Mouse (Mus musculus): Measurements from ENCODE around the gene Cacna1a. TPM values are rescaled to one million over a fixed set of nuclear protein-coding genes. Genes with fewer than 3 reads are reported as not detected.
A peak's percentile ranks its signal among the peaks of the same experiment; 100 is the strongest.
"Not testable (repeated sequence)": the region's sequence is repeated elsewhere in the genome, so short reads cannot be mapped to it uniquely, and the experiment has no call there.

The Cacna1a gene
- total RNA-seq, 2 experiments from 2014 or later = 5.2 to 8.4 TPM

GRCm38 (mm10) chr8:84593143-84593542 lies 204.9 kb downstream of the Cacna1a start:
- no peak for DNase-seq

DNA sequence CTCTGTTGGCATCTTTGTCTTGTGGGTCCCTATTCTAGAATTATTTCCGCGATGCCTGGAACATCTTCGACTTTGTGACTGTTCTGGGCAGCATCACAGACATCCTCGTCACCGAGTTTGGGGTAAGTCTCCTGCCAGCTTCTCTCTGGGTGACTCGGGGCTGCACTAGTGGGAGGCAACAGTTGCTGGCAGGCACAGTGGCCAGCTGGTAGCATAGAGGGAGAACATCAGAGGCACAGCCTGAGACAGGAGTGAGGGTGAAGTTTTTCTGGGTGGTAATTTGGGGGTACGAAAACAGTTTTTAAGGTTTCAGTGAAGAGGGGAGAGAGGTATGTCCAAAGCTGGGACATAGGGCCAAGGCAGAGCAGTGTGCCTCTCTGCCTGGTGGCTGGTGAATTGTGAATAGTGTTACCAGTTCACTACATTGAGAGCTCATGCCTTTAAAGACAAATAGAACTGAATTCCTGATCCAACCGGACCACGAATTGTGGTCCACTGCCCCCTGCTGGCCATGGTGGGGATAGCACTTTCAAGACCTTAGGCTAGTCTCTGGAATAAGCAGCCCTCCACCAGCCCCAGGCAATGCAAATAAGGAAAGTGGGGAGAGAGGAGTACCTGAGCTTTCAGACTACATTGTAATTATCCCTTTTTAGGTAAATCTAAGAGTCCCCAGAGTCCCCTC lies 206.0 kb downstream of the Cacna1a start:
- peak; percentile 92 for DNase-seq

GRCm38 (mm10) chr8:84595648-84596047 lies 207.4 kb downstream of the Cacna1a start:
- DNase-seq = peak; percentile 54

DNA sequence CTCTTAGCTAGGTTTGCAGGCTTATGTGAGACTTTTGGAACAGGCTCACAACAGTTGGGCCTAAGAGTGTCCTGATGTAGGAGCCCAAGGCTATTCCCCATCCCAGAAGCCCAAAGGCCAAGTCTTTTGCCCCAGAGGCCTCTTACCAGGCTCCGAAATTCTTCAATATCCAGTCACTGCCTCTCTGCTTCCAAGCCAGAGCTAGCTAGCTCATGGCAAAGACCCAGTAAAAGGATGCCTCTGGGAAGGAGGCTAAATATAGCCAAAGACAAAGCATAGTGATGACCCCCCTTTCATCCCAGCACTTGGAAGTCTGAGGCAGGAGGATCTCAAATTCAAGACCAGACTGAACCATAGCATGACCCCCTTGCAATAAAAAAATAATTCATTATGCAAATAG lies 211.2 kb downstream of the Cacna1a start:
- no peak for DNase-seq

GRCm38 (mm10) chr8:84600311-84600907 lies 212.2 kb downstream of the Cacna1a start:
- peak; percentile 31 for DNase-seq

DNA sequence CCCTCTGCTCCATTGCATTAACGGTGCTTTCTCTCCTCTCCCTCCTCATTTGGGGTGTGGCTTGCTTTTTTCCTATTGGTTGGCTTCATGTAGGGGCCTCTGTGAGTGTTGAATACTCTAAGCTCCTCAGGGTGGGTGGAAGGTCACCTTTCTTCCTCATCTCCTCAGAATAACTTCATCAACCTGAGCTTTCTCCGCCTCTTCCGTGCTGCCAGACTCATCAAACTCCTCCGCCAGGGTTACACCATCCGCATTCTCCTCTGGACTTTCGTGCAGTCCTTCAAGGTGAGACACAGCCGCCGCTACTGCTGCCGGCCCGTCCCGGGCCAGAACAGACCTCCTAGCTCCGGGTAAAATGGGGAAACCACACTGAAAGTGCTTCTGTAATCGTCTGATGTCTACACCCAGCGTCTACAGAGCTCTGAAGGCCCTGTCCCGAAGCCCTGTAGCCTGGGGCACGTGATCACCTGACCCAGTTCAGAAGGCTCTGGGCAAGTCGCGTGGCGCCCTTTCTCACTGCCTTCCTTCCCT lies 213.0 kb downstream of the Cacna1a start:
- DNase-seq = no peak

DNA sequence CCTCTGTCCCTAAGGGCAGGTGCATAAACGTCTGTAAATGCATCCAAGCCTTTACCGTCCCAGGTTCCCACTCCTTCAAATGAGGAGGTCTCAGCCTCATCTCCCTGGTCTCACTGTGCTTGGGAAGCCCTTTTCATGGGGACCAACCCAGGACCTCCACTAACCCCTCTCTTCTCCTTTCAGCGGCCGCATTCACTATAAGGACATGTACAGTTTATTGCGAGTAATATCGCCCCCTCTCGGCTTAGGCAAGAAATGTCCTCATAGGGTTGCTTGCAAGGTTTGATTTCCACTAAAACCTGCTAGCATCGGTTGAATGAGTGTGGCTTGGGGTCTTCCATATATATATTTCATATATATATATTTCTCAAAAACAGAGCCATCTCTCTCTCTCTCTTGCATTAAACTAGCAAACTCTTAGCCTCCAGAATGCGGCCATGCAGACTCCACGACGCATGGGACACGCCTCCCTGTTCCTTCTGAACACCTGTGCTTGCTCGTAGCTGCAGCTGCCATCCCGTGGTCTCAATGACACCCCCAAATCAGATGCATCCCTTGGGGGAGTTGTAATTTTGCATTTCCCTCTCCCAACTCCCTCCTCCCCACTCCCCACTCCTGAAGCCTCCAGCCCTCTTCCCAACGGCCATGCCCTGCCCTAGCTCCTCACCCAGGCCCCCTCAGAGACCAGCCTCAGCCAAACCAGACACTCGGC lies 226.4 kb downstream of the Cacna1a start:
- DNase-seq = no peak

DNA sequence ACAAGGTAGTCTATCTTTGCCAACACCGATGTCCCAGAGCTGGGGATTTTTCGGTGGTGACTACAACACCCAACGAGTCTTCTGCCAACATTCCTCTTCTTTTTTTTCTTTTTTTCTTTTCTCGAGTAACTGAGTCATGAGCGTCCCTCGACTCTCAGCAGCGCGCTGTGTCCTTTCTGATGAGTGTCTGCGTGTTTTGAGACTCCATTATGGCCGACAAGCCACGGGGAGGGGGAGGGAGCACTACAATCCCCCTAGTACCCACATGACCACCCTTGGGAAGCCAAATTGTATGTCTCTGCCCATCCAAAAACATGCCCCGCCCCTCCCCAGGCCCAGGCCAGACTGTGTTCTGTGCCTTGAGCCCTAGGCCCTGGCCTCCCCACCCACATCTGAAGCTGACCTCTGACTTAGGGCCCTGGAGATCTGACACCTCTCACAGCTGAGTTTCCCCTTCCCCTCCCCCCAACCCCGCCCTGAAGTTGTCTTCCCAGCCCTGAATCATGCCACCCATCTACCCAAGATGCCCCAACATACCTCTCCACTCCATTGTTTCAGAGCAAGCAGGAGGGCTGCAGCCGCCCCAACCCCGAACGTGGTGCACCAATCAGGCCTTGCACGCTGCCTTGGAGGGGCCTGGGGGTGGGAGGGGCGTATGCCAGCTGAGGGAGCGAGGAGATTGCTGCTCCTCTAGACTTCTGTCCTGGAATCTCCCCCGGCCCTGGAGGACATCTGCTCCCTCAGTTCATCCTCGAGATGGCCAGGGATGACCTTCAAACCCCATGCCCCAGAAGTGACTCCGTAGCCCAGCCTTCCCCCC lies 227.6 kb downstream of the Cacna1a start:
- DNase-seq = no peak

GRCm38 (mm10) chr8:84617005-84617404 lies 228.8 kb downstream of the Cacna1a start:
- DNase-seq = no peak

DNA sequence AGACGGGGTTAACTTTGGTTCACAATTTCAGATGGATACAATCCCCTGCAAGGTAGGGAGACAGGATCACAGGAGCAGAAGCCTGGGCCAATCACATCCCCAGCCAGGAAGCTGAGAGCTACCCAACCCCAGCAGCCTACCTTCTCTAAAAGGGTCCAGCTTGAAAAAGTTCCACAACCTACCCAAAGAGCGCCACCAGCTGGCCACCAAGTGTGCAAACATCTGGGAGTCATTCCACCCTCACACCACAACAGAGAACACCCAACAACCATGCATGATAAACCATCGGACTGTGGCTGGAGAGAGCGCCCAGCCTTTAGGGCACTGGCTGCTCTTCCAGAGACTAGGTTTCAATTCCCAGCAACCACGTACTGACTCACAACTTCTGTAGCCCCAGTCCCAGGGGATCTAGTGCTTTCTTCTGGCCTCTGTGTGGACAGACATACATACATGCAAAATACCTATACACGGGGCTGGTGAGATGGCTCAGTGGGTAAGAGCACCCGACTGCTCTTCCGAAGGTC lies 232.9 kb downstream of the Cacna1a start:
- no peak for DNase-seq

GRCm38 (mm10) chr8:84623425-84623824 lies 235.2 kb downstream of the Cacna1a start:
- not testable (repeated sequence) for DNase-seq

DNA sequence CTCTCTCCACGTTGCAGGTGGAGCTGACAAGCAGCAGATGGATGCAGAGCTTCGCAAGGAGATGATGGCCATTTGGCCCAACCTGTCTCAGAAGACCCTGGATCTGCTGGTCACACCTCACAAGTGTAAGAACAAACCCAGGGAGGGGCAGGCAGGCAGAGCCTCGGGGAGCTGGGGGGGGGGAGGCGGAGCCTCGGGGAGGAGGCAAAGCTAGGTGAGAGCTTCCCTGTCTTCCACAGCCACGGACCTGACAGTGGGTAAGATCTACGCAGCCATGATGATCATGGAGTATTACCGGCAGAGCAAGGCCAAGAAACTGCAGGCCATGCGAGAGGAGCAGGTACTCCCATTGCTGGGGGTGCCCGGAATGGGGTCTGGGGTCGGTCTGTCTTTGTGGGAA lies 241.3 kb downstream of the Cacna1a start:
- no peak for DNase-seq

DNA sequence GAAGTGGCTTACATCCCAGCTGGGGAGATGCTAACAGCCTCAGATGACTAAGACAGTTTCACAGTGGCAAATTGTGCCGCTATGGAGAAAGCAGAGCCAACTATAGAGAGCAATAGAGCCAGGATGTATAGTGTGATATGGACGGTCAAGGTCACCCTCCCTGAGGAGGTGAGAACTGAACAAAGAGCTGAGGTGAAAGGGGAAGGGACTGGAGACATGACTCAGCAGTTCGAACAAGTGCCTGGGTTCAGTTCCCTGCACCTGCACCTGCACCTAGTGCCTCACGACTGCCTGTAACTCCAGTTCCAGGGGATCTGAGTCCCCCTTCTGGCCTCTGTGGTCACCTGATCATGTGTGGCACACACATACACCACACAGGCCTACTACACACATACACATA lies 241.9 kb downstream of the Cacna1a start:
- DNase-seq = no peak

GRCm38 (mm10) chr8:84631813-84632212 lies 243.6 kb downstream of the Cacna1a start:
- DNase-seq = no peak

DNA sequence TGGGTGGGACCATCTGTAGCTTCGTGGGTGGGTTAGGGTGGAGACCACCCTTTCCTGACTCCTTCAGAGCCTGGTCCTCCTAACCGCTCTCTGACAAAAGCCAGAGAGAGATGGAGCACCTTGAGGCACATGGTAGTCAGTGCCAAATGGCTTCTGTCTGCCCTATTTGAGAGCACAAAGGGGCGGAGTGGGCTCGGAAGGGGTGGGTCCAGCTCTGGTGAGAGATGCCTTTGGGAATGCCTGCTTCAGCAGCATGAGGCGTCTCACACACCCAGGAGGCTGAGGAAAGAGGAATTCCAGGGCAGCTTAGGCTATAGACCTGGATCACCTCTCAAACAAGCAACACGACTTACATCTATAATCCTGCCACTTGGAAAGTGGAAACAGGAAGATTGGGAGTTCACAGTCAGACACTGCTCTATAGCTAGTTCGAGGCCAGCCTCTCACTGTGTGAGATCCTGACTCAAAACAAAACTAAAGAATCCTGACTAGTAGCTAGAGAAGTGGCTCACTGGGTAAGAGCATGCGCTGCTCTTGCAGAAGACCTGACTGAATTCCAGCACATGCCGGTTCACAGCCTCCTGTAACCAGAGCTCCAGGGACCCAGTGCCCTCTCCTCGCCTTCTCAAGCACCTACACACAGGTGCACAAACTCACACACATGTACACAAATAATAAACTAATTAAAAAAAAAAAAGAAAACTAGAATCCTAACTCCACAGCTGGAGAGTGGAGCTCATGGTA lies 245.8 kb downstream of the Cacna1a start:
- no peak for DNase-seq

GRCm38 (mm10) chr8:84634849-84635304 lies 246.6 kb downstream of the Cacna1a start:
- DNase-seq = peak; percentile 82

GRCm38 (mm10) chr8:84635397-84636050 lies 247.3 kb downstream of the Cacna1a start:
- DNase-seq = no peak

DNA sequence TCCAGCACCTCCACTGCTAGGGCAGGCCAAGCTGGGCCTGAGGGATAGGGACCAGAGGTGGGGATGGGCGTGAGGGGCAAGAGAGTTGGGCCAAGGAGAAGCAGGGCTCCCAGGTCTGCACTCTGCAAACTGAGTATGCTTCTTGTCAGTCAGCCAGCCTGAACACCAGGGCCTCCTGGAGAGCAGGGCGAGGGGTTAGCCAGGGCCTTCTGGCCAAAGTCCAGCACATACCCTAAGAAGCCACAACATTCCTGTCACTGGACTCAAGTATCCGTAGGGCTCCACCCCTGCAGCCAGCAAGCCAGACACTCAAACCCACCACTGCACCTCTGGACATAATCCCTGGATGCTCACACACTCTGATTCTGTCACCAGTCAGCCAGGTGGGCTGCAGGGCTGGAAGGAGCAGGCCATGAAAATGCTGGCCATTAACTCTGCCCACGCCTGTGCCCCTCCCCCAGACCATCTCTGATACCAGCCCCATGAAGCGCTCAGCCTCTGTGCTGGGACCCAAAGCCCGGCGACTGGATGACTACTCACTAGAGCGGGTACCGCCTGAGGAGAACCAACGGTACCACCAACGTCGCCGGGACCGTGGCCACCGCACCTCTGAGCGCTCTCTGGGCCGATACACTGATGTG lies 247.9 kb downstream of the Cacna1a start:
- DNase-seq = no peak

GRCm38 (mm10) chr8:84637946-84638554 lies 249.8 kb downstream of the Cacna1a start:
- no peak for DNase-seq
